Mouse (Mus musculus): ENCODE data around the gene Hlcs. TPM values are rescaled to one million over a fixed set of nuclear protein-coding genes. Genes with fewer than 3 reads are reported as not detected.

Hlcs gene
- total RNA-seq, 2 experiments from 2014 or later = 14.8 to 22.8 TPM

GRCm38 (mm10) chr16:94170218-94170617 is 143.2 kb downstream of the Hlcs start:
- ATAC-seq (ENCODE audit: poor library complexity, severe bottlenecking) = no peak

- ATAC-seq (ENCODE audit: poor library complexity, severe bottlenecking) = no peak
Observed at GRCm38 (mm10) chr16:94168655-94169545, 144.5 kb downstream of the Hlcs start.

GRCm38 (mm10) chr16:94164978-94165377 is 148.4 kb downstream of the Hlcs start:
- peak; percentile 50 for ATAC-seq (ENCODE audit: poor library complexity, severe bottlenecking)

- no peak for ATAC-seq (ENCODE audit: poor library complexity, severe bottlenecking)
Observed at GRCm38 (mm10) chr16:94164236-94164635, 149.1 kb downstream of the Hlcs start.

GRCm38 (mm10) chr16:94163051-94163450 is 150.3 kb downstream of the Hlcs start:
- no peak for ATAC-seq (ENCODE audit: poor library complexity, severe bottlenecking)

GRCm38 (mm10) chr16:94162000-94162399 is 151.4 kb downstream of the Hlcs start:
- ATAC-seq (ENCODE audit: poor library complexity, severe bottlenecking) = no peak

- ATAC-seq (ENCODE audit: poor library complexity, severe bottlenecking) = no peak
Observed at GRCm38 (mm10) chr16:94157819-94158218, 155.6 kb downstream of the Hlcs start.

GRCm38 (mm10) chr16:94155041-94155653 is 158.2 kb downstream of the Hlcs start:
- ATAC-seq (ENCODE audit: poor library complexity, severe bottlenecking) = no peak

- peak; percentile 22; the same call in 1 of the 2 replicates for ATAC-seq (ENCODE audit: poor library complexity, severe bottlenecking)
Observed at GRCm38 (mm10) chr16:94150125-94151103, 163.0 kb downstream of the Hlcs start.

GRCm38 (mm10) chr16:94148139-94148538 is 165.2 kb downstream of the Hlcs start:
- peak; percentile 80 for ATAC-seq (ENCODE audit: poor library complexity, severe bottlenecking)

- no peak for ATAC-seq (ENCODE audit: poor library complexity, severe bottlenecking)
Observed at GRCm38 (mm10) chr16:94143325-94143724, 170.0 kb downstream of the Hlcs start.

GRCm38 (mm10) chr16:94140746-94141145 is 172.6 kb downstream of the Hlcs start:
- ATAC-seq (ENCODE audit: poor library complexity, severe bottlenecking) = no peak

- ATAC-seq (ENCODE audit: poor library complexity, severe bottlenecking) = no peak
Observed at GRCm38 (mm10) chr16:94134218-94134617, 179.2 kb downstream of the Hlcs start.

- ATAC-seq (ENCODE audit: poor library complexity, severe bottlenecking) = no peak
Observed at GRCm38 (mm10) chr16:94128236-94128835, 185.0 kb downstream of the Hlcs start.

GRCm38 (mm10) chr16:94126200-94126599 is 187.2 kb downstream of the Hlcs start:
- ATAC-seq (ENCODE audit: poor library complexity, severe bottlenecking) = no peak

GRCm38 (mm10) chr16:94125172-94125981 is 188.0 kb downstream of the Hlcs start:
- no peak for ATAC-seq (ENCODE audit: poor library complexity, severe bottlenecking)

- ATAC-seq (ENCODE audit: poor library complexity, severe bottlenecking) = no peak
Observed at GRCm38 (mm10) chr16:94123247-94123646, 190.1 kb downstream of the Hlcs start.

GRCm38 (mm10) chr16:94122347-94122746 is 191.0 kb downstream of the Hlcs start:
- ATAC-seq (ENCODE audit: poor library complexity, severe bottlenecking) = peak; percentile 73

- ATAC-seq (ENCODE audit: poor library complexity, severe bottlenecking) = no peak
Observed at GRCm38 (mm10) chr16:94118394-94118793, 195.0 kb downstream of the Hlcs start.

- no peak for ATAC-seq (ENCODE audit: poor library complexity, severe bottlenecking)
Observed at GRCm38 (mm10) chr16:94117333-94117732, 196.0 kb downstream of the Hlcs start.
